Comparison of ENCODE assay signal across 28 mouse cellular contexts in the genomic region with DNA sequence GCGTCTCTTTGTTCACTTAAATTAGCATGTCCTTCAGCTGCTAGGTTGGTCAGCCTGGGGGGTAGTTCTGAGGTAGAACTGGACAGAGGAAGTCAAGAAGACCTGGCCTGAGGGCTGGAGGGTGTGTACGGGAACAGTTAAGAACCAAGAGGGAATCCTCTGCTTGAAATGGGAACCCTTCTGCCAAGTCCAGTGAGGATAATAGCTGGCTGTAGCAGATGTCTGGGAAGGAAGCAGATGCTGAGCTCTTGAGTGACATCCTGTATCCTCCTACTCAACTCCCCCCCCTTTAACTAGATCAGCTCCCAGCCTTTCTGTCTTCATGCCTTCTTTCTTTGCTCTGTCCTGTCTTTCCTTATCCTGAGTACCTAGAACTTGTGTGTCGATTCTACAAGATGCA. TPM values are rescaled to one million over a fixed set of nuclear protein-coding genes. Genes with fewer than 3 reads are reported as not detected.
DNase-seq lines count a peak whose midpoint lies in the region; ATAC-seq lines count a peak whose summit lies in the region.
"Had no signal": no experiment of that assay in that cellular context is flagged by ENCODE, and none has a peak within 500 bp of the region (broad histone marks: within the 10 kb centered on the region; RNA-seq: fewer than 3 reads in every experiment).

No protein-coding gene starts in this region.

- no peaks in the 10 kb centered on the region for H3K9me3 ChIP-seq in heart, embryonic 10.5 days
- H3K9me3 ChIP-seq in heart, embryonic 11.5 days (replicated peaks; ENCODE audit: control insufficient read depth, low read length): no peaks in the 10 kb centered on the region
- H3K9me3 ChIP-seq: embryonic facial prominence, embryonic 10.5 days; forebrain, embryonic 12.5 days; midbrain, embryonic 13.5 days; neural tube, embryonic 12.5 days had no signal

- no peak for DNase-seq in heart, embryonic 10.5 days (ENCODE audit: low spot score)
- DNase-seq in brain, adult 2 months (ENCODE audit: low read depth, low spot score): peak; percentile 81
- peak; percentile 59 to 63 for DNase-seq in layer of hippocampus, adult 8-10 months (ENCODE audit: low spot score in 2 of 2)
- DNase-seq in left cerebral cortex, postnatal 36 days (ENCODE audit: low spot score in 2 of 2): peak; percentile 41 to 46
- DNase-seq in yolk sac, embryonic 10.5 days (ENCODE audit: low spot score): no peak
- no peak for DNase-seq in urinary bladder, postnatal 10 days (ENCODE audit: low spot score)
- DNase-seq: B cell, adult 2 months; cerebellum, adult 2 months; gastrocnemius, adult 2 months; heart, adult 11 months; heart, postnatal 36 days; kidney, postnatal 4 days; lung, adult 18-20 months; lung, postnatal 14 days; thymus, postnatal 14 days had no signal

- peaks cover 4% of the 10 kb centered on the region; the same call in 1 of the 2 replicates for H3K36me3 ChIP-seq in heart, embryonic 10.5 days
- H3K36me3 ChIP-seq in heart, embryonic 11.5 days (ENCODE audit: control insufficient read depth, insufficient read depth, low read length): no peaks in the 10 kb centered on the region
- H3K36me3 ChIP-seq: embryonic facial prominence, embryonic 10.5 days; forebrain, embryonic 12.5 days; midbrain, embryonic 13.5 days; neural tube, embryonic 12.5 days had no signal

- no peaks in the 10 kb centered on the region for H3K27me3 ChIP-seq in heart, embryonic 10.5 days (ENCODE audit: insufficient read depth, poor library complexity, severe bottlenecking)
- no peaks in the 10 kb centered on the region for H3K27me3 ChIP-seq in heart, embryonic 11.5 days (ENCODE audit: control insufficient read depth, insufficient read depth, low read length)
- H3K27me3 ChIP-seq: forebrain, embryonic 12.5 days; midbrain, embryonic 13.5 days; neural tube, embryonic 12.5 days had no signal

- H3K4me3 ChIP-seq in heart, embryonic 10.5 days: no peak overlapping the region
- no peak overlapping the region for H3K4me3 ChIP-seq in heart, embryonic 11.5 days (ENCODE audit: low read depth, low read length)
- H3K4me3 ChIP-seq: embryonic facial prominence, embryonic 10.5 days; forebrain, embryonic 12.5 days; gastrocnemius, adult 2 months; midbrain, embryonic 13.5 days; neural tube, embryonic 12.5 days had no signal

- H3K4me1 ChIP-seq in heart, embryonic 10.5 days: peaks cover 50% of the 10 kb centered on the region
- H3K4me1 ChIP-seq in heart, embryonic 11.5 days (ENCODE audit: control insufficient read depth, insufficient read depth, low read length): peaks cover 18% of the 10 kb centered on the region
- H3K4me1 ChIP-seq: embryonic facial prominence, embryonic 10.5 days; forebrain, embryonic 12.5 days; midbrain, embryonic 13.5 days; neural tube, embryonic 12.5 days had no signal

- no peak overlapping the region for H3K4me2 ChIP-seq in heart, embryonic 11.5 days
- H3K4me2 ChIP-seq: forebrain, embryonic 12.5 days; liver, embryonic 11.5 days; midbrain, embryonic 13.5 days; neural tube, embryonic 12.5 days had no signal

- intact Hi-C loops in left cerebral cortex, postnatal 36 days (cut with DNase I): no loop called here

- H3K9ac ChIP-seq in heart, embryonic 11.5 days (ENCODE audit: low read depth, low read length): no peak overlapping the region
- H3K9ac ChIP-seq: forebrain, embryonic 12.5 days; midbrain, embryonic 13.5 days; neural tube, embryonic 12.5 days had no signal

- ATAC-seq in heart, embryonic 11.5 days (replicated peaks; ENCODE audit: insufficient number of reproducible peaks, low FRiP score, low TSS enrichment): no peak
- ATAC-seq: hindbrain, embryonic 16.5 days; intestine, embryonic 16.5 days; midbrain, embryonic 13.5 days had no signal

- 77% methylated on average over 3 of the region's 3 CpGs for WGBS in heart, embryonic 10.5 days
- WGBS in heart, embryonic 11.5 days (ENCODE audit: insufficient replicate concordance): 73% methylated on average over 3 of the region's 3 CpGs

- 0 out of 2 replicates have a peak overlapping the region, but pooled peaks have one; percentile 56 for H3K27ac ChIP-seq in heart, embryonic 10.5 days
- H3K27ac ChIP-seq in heart, embryonic 11.5 days (ENCODE audit: low read depth, low read length): no peak overlapping the region
- H3K27ac ChIP-seq: embryonic facial prominence, embryonic 10.5 days; forebrain, embryonic 12.5 days; gastrocnemius, adult 2 months; midbrain, embryonic 13.5 days; neural tube, embryonic 12.5 days had no signal

RNA-seq across cellular contexts. Expression of a gene that starts 37.7 kb away (rescaled TPM):
- 0.03 TPM in 1 of 2 replicates, not detected in the other for polyA plus RNA-seq in heart, embryonic 10.5 days (2016; fragmentation: Nextera tagmentation; extraction: Ambion mirVana)
- polyA plus RNA-seq in heart, embryonic 11.5 days (2014; fragmentation: Nextera tagmentation; extraction: Ambion mirVana): not detected in 2 replicates
- under 1 TPM; 0.09 to 0.27 (median 0.17) TPM for total RNA-seq in layer of hippocampus, adult 8-10 months (2022)
- under 1 TPM; 0.35 to 0.41 TPM for total RNA-seq in left cerebral cortex, postnatal 36 days (2021)
- total RNA-seq: adrenal gland, postnatal 4 days; gastrocnemius, adult 2 months; megakaryocyte, adult 5-6 weeks had no signal
- polyA plus RNA-seq: cerebellum, adult 2 months; embryonic facial prominence, embryonic 10.5 days; forebrain, embryonic 12.5 days; heart, embryonic 14.5 days; intestine, embryonic 16.5 days; kidney, embryonic 14.5 days; limb, embryonic 11.5 days; liver, embryonic 11.5 days; midbrain, embryonic 13.5 days; neural tube, embryonic 12.5 days had no signal

RNA-seq across cellular contexts. Expression of a gene that starts 42.0 kb away (rescaled TPM):
- 1.9 and 3.6 TPM in 2 replicates for polyA plus RNA-seq in heart, embryonic 10.5 days (2016; fragmentation: Nextera tagmentation; extraction: Ambion mirVana)
- polyA plus RNA-seq in heart, embryonic 11.5 days (2014; fragmentation: Nextera tagmentation; extraction: Ambion mirVana): 1.9 and 3.1 TPM in 2 replicates
- 1 to 10 TPM; 2.3 to 5.6 (median 2.5) TPM for total RNA-seq in layer of hippocampus, adult 8-10 months (2022)
- 1 to 10 TPM; 1.1 to 5.5 TPM for total RNA-seq in left cerebral cortex, postnatal 36 days (2021)
- total RNA-seq: megakaryocyte, adult 5-6 weeks had no signal
- polyA plus RNA-seq: limb, embryonic 11.5 days; liver, embryonic 11.5 days had no signal

RNA-seq across cellular contexts. Expression of a gene that starts 53.2 kb away (rescaled TPM):
- 13.9 and 27.9 TPM in 2 replicates for polyA plus RNA-seq in heart, embryonic 10.5 days (2016; fragmentation: Nextera tagmentation; extraction: Ambion mirVana)
- 28.6 and 30.6 TPM in 2 replicates for polyA plus RNA-seq in heart, embryonic 11.5 days (2014; fragmentation: Nextera tagmentation; extraction: Ambion mirVana)
- total RNA-seq in layer of hippocampus, adult 8-10 months (2022): 10 to 100 TPM; 78.0 to 95.5 (median 87.4) TPM
- 10 to 100 TPM; 61.6 to 72.6 TPM for total RNA-seq in left cerebral cortex, postnatal 36 days (2021)

Comparison
In these comparisons a context has a peak if more than half of its experiments do, and no peak if none do; other contexts are left out.
1. DNase-seq: peak in brain, adult 2 months (single experiment), layer of hippocampus, adult 8-10 months (2 of 2) and left cerebral cortex, postnatal 36 days (2 of 2); none in heart, embryonic 10.5 days (single experiment), yolk sac, embryonic 10.5 days (single experiment) and urinary bladder, postnatal 10 days (single experiment).